Mouse (Mus musculus): ENCODE results near the gene Sult3a1.
"Not testable (repeated sequence)": the region's sequence is repeated elsewhere in the genome, so short reads cannot be mapped to it uniquely, and the experiment has no call there.

Sult3a1 gene

DNA sequence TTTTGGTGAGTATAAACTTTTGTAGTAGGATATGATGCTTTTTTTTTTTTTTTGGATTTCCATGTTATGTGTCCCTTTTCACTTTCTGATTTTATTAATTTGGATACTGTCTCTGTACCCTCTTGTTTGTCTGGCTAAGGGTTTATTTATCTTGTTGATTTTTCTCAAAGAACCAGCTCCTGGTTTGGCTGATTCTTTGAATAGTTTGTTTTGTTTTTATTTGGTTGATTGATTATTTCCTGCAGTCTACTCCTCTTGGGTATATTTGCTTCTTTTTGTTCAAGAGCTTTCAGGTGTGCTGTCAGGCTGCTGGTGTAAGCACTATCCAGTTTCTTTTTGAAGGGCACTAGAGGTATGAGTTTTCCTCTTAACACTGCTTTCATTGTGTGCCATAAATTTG is at the start of gene Sult3a1:
Gene Sult3a1 (plus strand): TSS at position 301 of the 400 bp plus-strand sequence.
- no peak for DNase-seq

DNA sequence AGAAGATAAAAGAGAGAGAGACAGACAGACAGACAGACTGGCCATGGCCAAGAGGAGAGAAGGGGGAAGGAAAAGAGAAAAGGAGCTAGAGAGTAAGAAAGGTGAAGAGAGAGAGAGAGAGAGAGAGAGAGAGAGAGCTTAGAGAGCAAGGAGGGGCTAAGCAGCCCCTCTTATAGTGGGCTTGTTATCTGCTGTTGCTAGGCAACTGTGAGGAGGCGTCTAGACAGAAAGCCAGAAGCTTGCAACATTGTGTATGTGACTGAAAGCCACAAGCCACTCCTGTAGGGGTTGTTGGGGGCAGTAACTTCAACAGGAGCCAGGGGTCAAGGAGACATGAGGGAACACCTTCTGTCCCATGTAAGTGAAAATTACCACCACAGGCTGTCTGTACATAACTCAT is 45.7 kb upstream of the Sult3a1 start:
- peak; percentile 73 for DNase-seq

DNA sequence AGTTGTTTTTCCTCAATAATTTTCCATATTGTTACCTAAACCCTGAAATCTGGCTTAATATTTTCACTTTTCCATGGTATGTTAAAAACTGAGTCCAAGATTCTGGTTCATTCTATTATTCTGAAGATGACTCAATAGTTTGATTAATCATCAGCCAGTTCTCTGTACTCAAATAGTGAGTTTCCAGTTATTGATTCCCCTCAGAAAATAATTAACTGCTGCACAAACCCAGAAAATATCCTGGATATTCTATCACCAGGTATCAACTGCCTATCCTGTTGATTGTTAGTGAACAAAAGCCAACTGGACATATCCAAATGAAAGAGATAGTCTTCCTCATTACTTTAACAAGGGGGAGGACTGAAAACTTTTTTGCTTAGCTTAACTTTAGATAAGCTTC is 43.3 kb upstream of the Sult3a1 start:
- DNase-seq = no peak

DNA sequence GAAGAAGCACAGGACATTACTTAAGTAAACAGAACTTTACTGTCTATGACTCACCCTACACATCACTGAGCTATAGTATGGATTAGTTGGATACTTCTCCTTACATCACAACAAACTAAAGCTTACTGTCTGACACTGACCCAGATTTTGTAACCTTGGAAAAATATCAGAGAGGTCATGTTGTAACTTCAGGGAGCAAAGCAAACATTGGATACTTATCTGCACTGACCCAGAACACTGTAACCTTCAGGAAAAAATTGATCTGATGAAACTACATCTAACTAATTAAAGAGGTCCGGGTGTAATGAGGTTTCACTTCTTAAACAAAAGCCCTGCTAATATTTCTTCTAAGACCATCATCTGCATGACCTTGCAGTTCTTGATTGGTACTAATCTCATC is 40.6 kb upstream of the Sult3a1 start:
- DNase-seq = no peak

DNA sequence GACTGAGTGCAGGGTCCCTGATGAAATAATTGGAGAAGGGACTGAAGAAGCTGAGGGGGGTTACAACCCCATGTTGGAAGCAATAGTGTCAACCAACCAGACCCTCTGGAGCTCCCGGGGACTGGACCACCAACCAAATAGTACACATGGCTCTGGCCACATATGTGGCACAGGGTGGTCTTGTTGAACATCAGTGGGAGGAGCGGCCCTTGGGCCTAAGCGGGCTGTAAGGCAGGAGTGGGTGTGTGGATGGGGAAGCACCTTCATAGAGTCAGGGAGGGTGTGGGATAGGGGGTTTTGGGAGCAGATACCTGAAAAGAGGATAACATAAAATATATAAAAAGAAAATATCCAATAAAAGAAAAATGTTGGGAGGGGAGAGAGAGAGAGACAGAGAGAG is 36.6 kb upstream of the Sult3a1 start:
- peak; percentile 89 for DNase-seq

DNA sequence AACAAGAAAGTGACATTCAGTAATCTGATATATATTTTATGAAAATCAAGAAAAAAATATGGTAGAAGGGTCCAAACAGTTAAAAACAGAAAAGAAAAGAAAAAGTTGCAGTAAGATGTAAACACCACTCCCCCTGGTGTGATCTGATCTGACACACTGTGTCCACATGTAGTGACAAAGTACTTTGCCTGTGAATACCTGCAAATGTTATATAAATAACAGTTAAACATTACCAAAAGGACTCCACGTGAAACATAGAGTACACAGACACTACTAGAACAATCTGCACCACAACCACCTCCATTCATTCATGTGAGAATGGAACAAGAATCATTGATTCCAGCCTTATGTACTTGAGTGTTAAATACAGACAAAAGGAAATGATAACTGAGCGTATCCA is 8.5 kb downstream of the Sult3a1 start:
- no peak for DNase-seq

DNA sequence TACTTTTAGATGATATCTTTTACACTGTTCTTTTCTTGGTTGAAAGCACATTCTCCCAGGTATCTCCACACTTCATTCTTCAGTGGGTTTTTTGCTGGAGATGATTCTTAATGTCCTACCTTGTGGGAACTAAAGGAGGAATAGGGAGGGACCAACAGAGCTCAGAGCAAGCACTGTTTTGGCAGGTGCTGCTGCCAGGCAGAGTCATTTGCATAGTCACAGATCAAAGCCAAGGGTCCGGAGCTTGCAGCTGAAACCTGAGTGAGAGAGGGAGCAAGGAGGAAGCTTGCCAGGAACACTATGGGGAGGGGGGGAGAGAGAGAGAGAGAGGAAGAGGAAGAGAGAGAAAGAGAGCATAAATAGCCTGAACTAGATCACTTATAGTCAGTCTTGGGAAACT is 12.9 kb downstream of the Sult3a1 start:
- DNase-seq = peak; percentile 79

DNA sequence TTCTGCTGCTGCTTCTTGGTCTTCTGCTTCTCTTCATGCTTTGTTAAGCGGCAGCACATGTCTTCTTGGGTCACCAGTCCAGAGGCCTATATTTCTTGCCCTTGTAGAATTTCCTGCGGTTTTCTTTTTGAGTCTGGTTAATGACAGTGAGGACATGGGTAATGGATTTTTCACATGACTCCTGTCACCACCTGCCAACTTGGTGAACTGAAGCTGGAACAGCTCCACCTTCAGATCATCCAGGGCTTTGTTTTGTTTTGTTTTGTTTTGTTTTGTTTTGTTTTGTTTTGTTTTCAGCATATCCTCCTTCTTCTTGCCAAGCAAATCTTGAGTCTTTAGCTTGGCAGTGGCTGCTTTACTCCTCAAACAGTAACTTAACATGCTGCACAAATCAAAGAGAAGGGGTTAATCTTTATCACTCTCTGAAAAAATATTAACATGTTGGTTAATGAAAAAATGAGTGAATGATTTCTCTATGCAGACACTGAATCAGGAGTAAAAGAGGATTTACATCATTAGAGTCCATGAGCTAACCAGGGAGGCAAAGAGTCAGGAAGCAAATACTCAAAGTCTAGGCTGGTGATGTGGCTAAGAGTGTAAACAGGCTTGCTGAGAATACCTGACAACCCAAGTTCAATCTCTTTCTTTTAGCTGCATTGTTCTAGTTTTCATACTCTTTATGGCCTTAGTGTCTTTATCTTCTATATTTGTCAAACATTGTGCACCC is 15.3 kb downstream of the Sult3a1 start:
- DNase-seq = no peak

DNA sequence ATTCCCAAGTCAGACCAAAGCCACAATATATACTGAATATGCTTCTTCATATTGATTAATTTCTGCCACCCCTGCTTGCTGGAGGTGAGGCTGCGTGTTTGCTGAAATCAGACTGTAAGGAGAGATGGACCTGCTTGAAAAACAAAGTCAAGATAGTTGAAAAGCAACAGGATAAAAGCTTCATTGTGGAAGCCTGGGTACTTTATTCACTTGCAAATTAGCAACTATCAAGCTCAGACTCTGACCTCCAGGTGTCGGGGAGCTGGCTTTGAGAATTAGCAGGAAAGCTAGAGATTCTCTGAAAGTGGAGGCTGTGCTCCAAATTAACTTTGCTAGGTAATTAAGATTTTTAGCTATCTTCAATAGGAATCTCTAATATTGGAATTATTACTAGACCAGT is 24.9 kb downstream of the Sult3a1 start:
- DNase-seq = not testable (repeated sequence)

DNA sequence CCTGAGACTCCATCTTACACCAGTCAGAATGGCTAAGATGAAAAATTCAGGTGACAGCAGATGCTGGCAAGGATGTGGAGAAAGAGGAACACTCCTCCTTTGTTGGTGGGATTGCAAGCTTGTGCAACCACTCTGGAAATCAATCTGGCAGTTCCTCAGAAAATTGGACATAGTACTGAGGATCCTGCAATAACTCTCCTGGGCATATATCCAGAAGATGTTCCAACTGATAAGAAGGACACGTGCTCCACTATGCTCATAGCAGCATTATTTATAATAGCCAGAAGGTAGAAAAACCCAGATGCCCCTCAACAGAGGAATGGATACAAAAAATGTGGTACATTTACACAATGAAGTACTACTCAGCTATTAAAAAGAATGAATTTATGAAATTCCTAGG is 44.0 kb downstream of the Sult3a1 start:
- DNase-seq = not testable (repeated sequence)

DNA sequence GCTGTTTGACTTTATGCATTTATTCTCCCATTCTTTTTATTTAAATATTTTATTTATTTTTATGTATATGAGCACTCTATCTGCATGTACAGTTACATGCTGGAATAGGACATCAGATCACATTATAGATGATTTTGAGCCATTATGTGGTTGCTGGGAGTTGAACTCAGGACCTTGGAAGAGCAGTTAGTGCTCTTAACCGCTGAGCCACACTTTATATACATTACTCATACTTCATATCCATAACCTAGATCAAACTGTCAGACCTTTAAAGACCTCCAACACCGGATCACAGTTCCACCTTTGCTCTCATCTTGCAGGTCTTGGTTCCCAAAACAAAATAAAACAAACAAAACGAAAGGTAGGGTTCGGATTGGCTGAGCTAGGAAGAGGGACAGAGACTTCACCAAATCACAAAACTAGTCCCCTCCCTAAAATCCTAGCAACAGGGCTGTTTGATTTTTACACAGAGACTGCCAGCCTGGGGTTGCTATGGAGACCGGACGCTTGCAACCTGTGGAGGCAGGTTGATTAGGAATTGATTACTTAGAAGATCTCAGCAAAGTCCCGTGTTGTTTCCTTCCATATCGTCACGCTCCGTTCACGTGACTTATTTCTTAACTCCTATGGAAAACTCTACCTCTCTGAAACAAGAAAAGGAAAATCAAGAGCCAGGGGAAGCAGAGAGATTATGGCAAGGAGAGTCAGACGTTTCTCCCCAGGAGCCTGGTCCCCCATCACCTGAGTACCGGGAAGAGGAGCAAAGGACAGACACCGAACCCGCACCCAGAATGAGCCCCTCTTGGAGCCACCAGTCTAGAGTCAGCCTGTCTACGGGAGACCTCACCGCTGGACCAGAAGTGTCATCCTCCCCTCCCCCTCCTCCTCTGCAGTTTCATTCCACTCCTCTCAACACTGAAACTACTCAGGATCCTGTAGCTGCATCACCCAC is 47.3 kb downstream of the Sult3a1 start, which contains the start of gene Rsph4a:
Gene Rsph4a (plus strand): TSS at position 582 of the 952 bp plus-strand sequence.
- DNase-seq = peak; percentile 86

DNA sequence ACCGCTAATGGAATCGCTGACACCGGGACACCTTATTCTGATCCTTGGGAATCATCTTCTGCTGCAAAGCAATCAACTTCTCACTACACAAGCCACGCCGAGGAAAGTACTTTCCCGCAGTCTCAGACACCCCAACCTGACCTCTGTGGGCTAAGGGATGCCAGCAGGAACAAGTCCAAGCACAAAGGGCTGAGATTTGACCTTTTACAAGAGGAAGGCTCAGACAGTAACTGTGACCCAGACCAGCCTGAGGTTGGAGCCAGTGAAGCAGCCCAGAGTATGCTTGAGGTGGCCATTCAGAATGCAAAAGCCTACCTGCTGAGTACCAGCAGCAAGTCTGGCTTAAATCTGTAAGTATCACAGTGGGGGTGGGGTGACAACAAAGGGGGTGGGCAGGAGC is 48.0 kb downstream of the Sult3a1 start:
- DNase-seq = no peak
